Mouse (Mus musculus) olfactory bulb, adult 2 months (tissue): Measurements from ENCODE around the gene Pknox1.

ENCODE experiments used
- CTCF ChIP-seq: fragments of 200-500 bp; IDR thresholded peaks from 2 replicates; pipeline ENCODE4 v1.5.1; 2012; ENCODE audit warnings: low read depth, mild to moderate bottlenecking, low read length, moderate library complexity; ENCODE audit not compliant: insufficient read depth
- POLR2A ChIP-seq: fragments of 200-500 bp; IDR thresholded peaks from 2 replicates; pipeline ENCODE4 v1.6.1; 2012; ENCODE audit warnings: mild to moderate bottlenecking, low read depth, low read length, moderate library complexity; ENCODE audit not compliant: insufficient read depth

- TF ChIP-seq CTCF = no peak
- no peak for TF ChIP-seq POLR2A
Observed at GRCm38 (mm10) chr17:31531441-31532158, 32.9 kb upstream of the Pknox1 start.
